Mouse (Mus musculus): Measurements from ENCODE around the gene Usp5.
A peak's percentile ranks its signal among the peaks of the same experiment; 100 is the strongest.

The Usp5 gene

DNA sequence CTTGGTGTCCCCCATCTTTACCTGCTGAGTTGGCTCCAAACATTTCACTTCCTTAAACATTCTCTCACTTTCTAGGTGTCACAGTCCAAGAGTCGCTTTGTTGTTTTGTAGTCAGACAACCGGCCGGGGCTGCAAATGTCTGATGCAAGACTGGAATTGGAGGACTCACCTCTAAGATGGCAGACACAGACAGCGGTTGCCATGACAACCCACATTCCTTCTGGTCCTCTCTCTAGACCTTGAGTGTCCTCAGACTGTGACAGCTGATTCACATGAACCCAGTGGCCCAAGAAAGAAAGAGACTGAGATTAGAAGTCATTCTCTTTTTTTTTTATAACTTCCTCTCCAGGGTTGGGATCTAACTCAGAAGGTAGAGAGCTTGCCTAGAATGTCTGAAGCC lies 39.8 kb downstream of the Usp5 start:
- DNase-seq (ENCODE audit: extremely low read depth, insufficient read length, low spot score) = no peak

DNA sequence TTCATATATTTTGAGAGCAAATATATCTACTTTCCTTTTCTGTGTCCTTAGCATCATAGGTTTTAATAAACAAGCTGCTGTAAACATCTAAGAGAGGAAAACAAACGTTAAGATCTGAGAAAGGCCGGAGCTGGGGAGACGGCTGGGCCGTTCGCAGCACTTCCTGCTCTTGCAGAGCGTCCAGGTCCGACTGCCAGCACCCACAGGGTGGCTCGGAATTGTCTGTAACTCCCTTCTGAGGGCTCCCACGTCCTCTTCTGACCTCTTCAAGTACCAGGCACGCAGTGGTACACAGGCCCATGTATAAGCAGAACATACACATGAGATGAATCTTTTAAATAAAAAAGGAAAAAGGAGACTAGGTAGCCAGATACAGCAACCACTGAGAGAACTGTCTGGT lies 41.6 kb downstream of the Usp5 start:
- DNase-seq (ENCODE audit: extremely low read depth, insufficient read length, low spot score) = no peak

DNA sequence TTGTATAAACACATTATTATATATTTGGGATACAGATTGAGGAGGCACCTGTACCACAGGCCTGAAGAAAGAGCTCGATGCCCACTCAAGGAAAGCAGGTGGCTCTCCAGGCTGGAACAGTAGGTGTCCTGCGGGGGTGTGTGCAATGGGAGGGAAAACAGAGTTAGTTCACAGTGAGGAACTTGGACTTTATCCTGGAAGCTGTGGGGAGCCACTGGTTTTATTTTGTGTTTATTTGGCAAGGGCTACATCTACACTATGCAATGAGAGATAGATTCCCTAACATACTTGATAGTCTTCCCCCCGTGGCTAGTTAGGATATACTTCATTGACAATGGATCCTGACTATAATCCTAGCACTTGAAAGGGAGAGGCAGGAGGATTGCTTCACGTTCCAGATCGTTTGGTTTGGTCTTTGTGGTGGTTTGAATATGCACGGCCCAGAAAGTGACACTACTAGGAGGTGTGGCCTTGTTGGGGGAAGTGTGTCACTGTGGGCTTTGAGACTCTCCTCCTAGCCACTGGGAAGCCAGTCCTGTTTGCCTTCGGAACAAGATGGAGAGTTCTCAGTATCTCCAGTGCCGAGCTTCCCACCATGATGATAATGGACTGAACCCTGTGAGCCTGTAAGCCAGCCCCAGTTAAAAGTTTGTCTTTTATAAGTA lies 42.4 kb downstream of the Usp5 start:
- no peak for DNase-seq (ENCODE audit: extremely low read depth, insufficient read length, low spot score)

DNA sequence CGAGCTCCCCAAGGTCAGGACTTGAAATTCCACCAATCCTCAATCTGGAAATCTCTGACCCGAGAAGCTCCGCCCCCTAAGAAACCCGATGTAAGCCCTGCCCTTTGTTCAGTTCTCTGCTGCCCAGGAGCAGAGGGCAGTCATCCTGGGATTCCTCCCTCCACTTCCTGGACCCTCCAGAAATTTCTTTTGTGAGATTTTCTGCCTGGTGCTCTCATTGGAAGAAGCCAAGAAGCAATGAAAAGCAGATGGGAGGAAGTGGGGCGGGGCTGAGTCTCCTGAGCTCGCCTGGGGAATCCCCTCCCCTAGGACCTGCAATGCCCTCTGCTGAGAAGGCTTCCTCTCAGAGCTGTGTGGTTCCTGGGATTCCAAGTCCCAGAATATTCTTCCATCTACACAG lies 46.8 kb downstream of the Usp5 start:
- peak; percentile 64 for DNase-seq (ENCODE audit: extremely low read depth, insufficient read length, low spot score)

- no peak for DNase-seq (ENCODE audit: extremely low read depth, insufficient read length, low spot score)
Measured at GRCm38 (mm10) chr6:124780917-124781316, 48.4 kb downstream of the Usp5 start.

GRCm38 (mm10) chr6:124779984-124780416 lies 49.3 kb downstream of the Usp5 start:
- DNase-seq (ENCODE audit: extremely low read depth, insufficient read length, low spot score) = no peak

GRCm38 (mm10) chr6:124779222-124779983 lies 49.9 kb downstream of the Usp5 start, which contains the start of gene Lrrc23:
Lrrc23 (minus strand) TSS chr6:124779727.
- DNase-seq (ENCODE audit: extremely low read depth, insufficient read length, low spot score) = no peak

DNA sequence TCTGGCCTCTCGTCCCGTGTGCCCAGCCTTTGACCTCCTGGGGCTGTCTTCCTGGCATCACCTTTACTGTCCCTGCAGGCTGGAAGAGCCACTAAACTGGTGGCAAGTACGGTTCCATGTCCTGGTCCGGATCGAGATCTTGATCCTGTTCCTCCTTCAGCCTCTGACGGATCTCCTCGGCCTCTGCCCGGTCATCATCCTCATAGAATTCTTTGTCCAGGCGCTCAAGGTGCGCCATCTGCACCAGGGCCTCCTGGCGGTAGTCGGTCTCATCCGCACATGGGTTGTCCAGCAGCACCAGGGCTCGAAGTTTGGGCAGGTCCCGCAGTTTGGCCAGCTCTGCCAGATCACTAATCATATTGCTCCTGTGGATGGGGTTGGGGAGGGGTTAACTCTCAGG lies 58.8 kb downstream of the Usp5 start:
- no peak for DNase-seq (ENCODE audit: extremely low read depth, insufficient read length, low spot score)

- DNase-seq (ENCODE audit: extremely low read depth, insufficient read length, low spot score) = no peak
Measured at GRCm38 (mm10) chr6:124770013-124770412, 59.3 kb downstream of the Usp5 start.

- peak; percentile 58 for DNase-seq (ENCODE audit: extremely low read depth, insufficient read length, low spot score)
Measured at GRCm38 (mm10) chr6:124769101-124769765, 60.1 kb downstream of the Usp5 start, which contains the start of gene Eno2. Eno2 (minus strand) TSS chr6:124769673.

GRCm38 (mm10) chr6:124768704-124769044 lies 60.6 kb downstream of the Usp5 start:
- no peak for DNase-seq (ENCODE audit: extremely low read depth, insufficient read length, low spot score)

DNA sequence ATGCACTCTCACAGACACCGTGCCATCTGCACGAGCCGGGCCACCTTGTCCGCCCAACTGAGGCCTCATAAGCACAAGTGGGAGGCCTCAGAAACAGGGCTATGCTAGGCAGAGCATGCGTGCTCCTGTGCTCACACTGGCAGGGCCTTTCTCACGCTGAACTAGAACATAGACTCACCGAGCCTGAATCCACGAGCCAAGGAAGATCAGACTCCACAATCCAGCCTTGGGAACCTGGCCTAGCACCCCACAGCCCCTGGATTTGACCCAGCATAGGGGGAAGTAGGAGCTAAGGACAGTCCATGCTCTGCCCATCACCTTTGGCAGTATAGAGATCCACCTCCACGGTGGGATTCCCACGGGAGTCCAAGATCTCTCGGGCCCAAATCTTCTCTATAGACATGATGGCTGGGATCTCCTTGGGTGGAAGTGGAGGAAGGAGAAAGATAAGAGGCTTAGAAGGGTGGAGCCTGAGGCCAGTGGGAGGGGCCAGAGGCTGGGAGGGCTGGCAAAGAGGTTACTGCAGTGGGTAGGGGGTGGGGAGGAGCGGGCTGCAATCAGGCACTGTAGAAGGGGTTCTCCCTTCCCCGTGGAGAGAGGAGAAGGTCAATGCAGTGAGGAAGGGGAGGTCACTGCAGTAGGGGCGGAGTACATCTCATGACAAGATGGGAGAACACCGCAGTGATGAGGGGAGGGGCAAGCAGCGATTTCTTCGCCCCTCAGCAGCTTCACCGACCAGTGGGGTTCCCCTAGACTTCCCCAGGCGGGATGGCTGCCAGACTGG lies 61.2 kb downstream of the Usp5 start:
- no peak for DNase-seq (ENCODE audit: extremely low read depth, insufficient read length, low spot score)

GRCm38 (mm10) chr6:124767536-124767919 lies 61.8 kb downstream of the Usp5 start:
- no peak for DNase-seq (ENCODE audit: extremely low read depth, insufficient read length, low spot score)

- DNase-seq (ENCODE audit: extremely low read depth, insufficient read length, low spot score) = no peak
Measured at GRCm38 (mm10) chr6:124765951-124766350, 63.3 kb downstream of the Usp5 start.

Measured in 3134 (cell line).